Mouse (Mus musculus): ENCODE results near the gene Soga3. TPM values are rescaled to one million over a fixed set of nuclear protein-coding genes. Genes with fewer than 3 reads are reported as not detected.
A peak's percentile ranks its signal among the peaks of the same experiment; 100 is the strongest.

The Soga3 gene
- polyA plus RNA-seq, 1 experiment from 2014 or later: 110 TPM

GRCm38 (mm10) chr10:29196811-29197210 is 53.2 kb downstream of the Soga3 start:
- Histone ChIP-seq H3K9me3 (ENCODE audit: control insufficient read depth, low read length) (no peaks in the 10 kb centered on the region), H3K4me2 (ENCODE audit: low read depth, low read length) (no peak overlapping the region), H3K9ac (replicated peaks; ENCODE audit: low read depth, low read length) (no peak overlapping the region), H3K4me3 (ENCODE audit: low read depth, low read length) (no peak overlapping the region), H3K27ac (ENCODE audit: low read depth, low read length) (no peak overlapping the region), H3K36me3 (ENCODE audit: control insufficient read depth, insufficient read depth, low read length) (peaks cover 41% of the 10 kb centered on the region), H3K27me3 (ENCODE audit: control insufficient read depth, insufficient read depth, low read length) (no peaks in the 10 kb centered on the region), H3K4me1 (ENCODE audit: control insufficient read depth, insufficient read depth, low read length) (no peaks in the 10 kb centered on the region)
- WGBS: 97% methylated on average over 33 of the region's 33 CpGs
- ATAC-seq (ENCODE audit: low read depth): peak; percentile 35; the same call in 1 of the 2 replicates

DNA sequence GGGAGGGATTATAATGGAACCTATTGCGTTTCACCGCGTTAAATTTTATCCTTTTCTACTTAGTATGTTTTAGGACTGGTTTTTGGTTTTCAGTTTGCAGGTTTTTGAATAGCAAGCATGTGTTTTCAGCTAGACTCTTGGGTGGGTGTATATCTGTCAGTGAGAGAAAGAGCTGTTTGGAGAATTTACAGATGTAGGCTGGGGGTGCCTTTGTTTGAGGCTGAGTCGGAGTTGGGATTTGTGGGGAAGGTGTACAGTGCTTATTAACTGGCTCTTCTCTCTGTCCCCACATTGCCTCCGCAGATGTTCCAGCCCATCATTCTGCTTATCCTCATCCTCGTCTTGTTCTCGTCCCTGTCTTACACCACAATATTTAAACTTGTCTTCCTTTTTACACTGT is 55.0 kb downstream of the Soga3 start, which contains the start of gene Gm49353:
Gene Gm49353 (plus strand): TSS at position 313 of the 400 bp plus-strand sequence.
- Histone ChIP-seq H3K4me1 (ENCODE audit: control insufficient read depth, insufficient read depth, low read length) (no peaks in the 10 kb centered on the region), H3K9me3 (ENCODE audit: control insufficient read depth, low read length) (no peaks in the 10 kb centered on the region), H3K27ac (ENCODE audit: low read depth, low read length) (no peak within 1 kb of the TSS), H3K9ac (replicated peaks; ENCODE audit: low read depth, low read length) (no peak within 1 kb of the TSS), H3K36me3 (ENCODE audit: control insufficient read depth, insufficient read depth, low read length) (peaks cover 45% of the 10 kb centered on the region), H3K4me3 (ENCODE audit: low read depth, low read length) (no peak within 1 kb of the TSS), H3K27me3 (ENCODE audit: control insufficient read depth, insufficient read depth, low read length) (no peaks in the 10 kb centered on the region), H3K4me2 (ENCODE audit: low read depth, low read length) (no peak within 1 kb of the TSS)
- no peak for ATAC-seq (ENCODE audit: low read depth)
- WGBS: 80% methylated on average over 7 of the region's 7 CpGs

DNA sequence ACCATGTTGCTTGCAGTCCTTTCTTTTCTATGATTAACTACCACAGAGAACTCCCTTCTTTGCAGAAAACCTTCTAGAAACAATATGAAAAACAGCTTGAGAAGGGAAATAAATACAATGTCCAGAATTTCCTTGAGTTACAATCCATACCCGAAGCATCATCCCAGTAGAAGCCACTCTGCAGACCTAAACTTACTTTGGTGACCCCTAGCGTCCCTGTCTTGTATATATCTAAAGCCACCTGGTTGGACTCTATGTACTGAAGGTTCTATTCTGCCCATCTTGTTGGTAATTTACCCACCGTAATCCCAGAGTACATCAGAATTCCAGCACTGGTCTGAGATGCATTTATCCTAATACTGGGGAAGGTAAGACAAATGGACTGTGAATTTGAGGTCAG is 56.2 kb downstream of the Soga3 start:
- ATAC-seq (ENCODE audit: low read depth): no peak
- no peak overlapping the region for H3K4me2 ChIP-seq (ENCODE audit: low read depth, low read length)
- 84% methylated on average over 3 of the region's 3 CpGs for WGBS
- H3K4me3 ChIP-seq (ENCODE audit: low read depth, low read length): no peak overlapping the region
- H3K36me3 ChIP-seq (ENCODE audit: control insufficient read depth, insufficient read depth, low read length): peaks cover 51% of the 10 kb centered on the region
- H3K4me1 ChIP-seq (ENCODE audit: control insufficient read depth, insufficient read depth, low read length): no peaks in the 10 kb centered on the region
- H3K27me3 ChIP-seq (ENCODE audit: control insufficient read depth, insufficient read depth, low read length): no peaks in the 10 kb centered on the region
- no peak overlapping the region for H3K9ac ChIP-seq (replicated peaks; ENCODE audit: low read depth, low read length)
- H3K9me3 ChIP-seq (ENCODE audit: control insufficient read depth, low read length): no peaks in the 10 kb centered on the region
- H3K27ac ChIP-seq (ENCODE audit: low read depth, low read length): no peak overlapping the region

DNA sequence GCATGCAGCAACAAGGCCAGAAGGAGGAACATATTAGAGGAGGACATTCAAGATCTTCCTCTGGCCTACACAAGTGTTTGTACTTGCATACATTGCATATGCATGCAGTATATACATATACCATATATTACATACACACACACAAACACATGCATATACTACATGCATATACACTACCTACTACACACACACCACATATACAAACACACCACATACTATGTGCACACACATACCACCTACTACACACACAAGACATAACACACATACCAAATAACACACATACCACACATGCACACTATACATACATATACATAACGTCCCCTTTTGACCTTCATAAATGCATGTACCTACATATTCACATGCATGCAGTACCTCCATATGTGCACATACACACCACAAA is 57.0 kb downstream of the Soga3 start:
- WGBS: 94% methylated on average over 1 of the region's 1 CpGs
- Histone ChIP-seq H3K36me3 (ENCODE audit: control insufficient read depth, insufficient read depth, low read length) (peaks cover 51% of the 10 kb centered on the region), H3K27ac (ENCODE audit: low read depth, low read length) (no peak overlapping the region), H3K4me3 (ENCODE audit: low read depth, low read length) (no peak overlapping the region), H3K4me1 (ENCODE audit: control insufficient read depth, insufficient read depth, low read length) (no peaks in the 10 kb centered on the region), H3K9ac (replicated peaks; ENCODE audit: low read depth, low read length) (no peak overlapping the region), H3K4me2 (ENCODE audit: low read depth, low read length) (no peak overlapping the region), H3K27me3 (ENCODE audit: control insufficient read depth, insufficient read depth, low read length) (no peaks in the 10 kb centered on the region), H3K9me3 (ENCODE audit: control insufficient read depth, low read length) (no peaks in the 10 kb centered on the region)
- no peak for ATAC-seq (ENCODE audit: low read depth)

- peak; percentile 60; the same call in 1 of the 2 replicates for ATAC-seq (ENCODE audit: low read depth)
- H3K27me3 ChIP-seq (ENCODE audit: control insufficient read depth, insufficient read depth, low read length): no peaks in the 10 kb centered on the region
- H3K36me3 ChIP-seq (ENCODE audit: control insufficient read depth, insufficient read depth, low read length): peaks cover 10% of the 10 kb centered on the region; the same call in 1 of the 2 replicates
Measured at GRCm38 (mm10) chr10:29206730-29207129, 63.1 kb downstream of the Soga3 start.

DNA sequence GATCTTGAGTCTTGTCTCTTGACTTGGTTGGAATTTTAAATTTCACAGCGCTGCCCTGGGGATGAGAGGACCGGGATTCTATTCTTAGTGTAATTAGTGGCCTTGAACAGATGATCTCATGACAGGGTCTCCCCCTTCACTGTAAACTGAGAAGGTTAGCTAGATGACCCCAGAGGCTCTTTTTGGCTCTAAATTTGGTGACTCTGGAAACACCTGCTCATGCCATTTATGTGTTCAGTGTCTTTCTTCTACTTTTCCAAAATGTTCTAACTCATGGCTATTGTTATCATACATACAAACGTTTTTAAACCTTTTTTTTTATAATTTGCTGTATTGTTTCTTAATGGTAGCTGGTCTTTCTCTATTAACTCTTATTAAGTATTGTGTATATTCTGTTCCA is 65.1 kb downstream of the Soga3 start:
- H3K9ac ChIP-seq (replicated peaks; ENCODE audit: low read depth, low read length): no peak overlapping the region
- 48% methylated on average over 3 of the region's 3 CpGs for WGBS
- ATAC-seq (ENCODE audit: low read depth): no peak
- no peak overlapping the region for H3K27ac ChIP-seq (ENCODE audit: low read depth, low read length)
- H3K4me3 ChIP-seq (ENCODE audit: low read depth, low read length): no peak overlapping the region
- H3K9me3 ChIP-seq (ENCODE audit: control insufficient read depth, low read length): no peaks in the 10 kb centered on the region
- peaks cover 5% of the 10 kb centered on the region; the same call in 1 of the 2 replicates for H3K36me3 ChIP-seq (ENCODE audit: control insufficient read depth, insufficient read depth, low read length)
- no peak overlapping the region for H3K4me2 ChIP-seq (ENCODE audit: low read depth, low read length)
- no peaks in the 10 kb centered on the region for H3K27me3 ChIP-seq (ENCODE audit: control insufficient read depth, insufficient read depth, low read length)
- H3K4me1 ChIP-seq (ENCODE audit: control insufficient read depth, insufficient read depth, low read length): no peaks in the 10 kb centered on the region

More at GRCm38 (mm10) chr10:29206730-29207129, 63.1 kb downstream of the Soga3 start:
- Histone ChIP-seq H3K4me2 (ENCODE audit: low read depth, low read length) (no peak overlapping the region), H3K27ac (ENCODE audit: low read depth, low read length) (no peak overlapping the region), H3K9ac (replicated peaks; ENCODE audit: low read depth, low read length) (no peak overlapping the region), H3K9me3 (ENCODE audit: control insufficient read depth, low read length) (no peaks in the 10 kb centered on the region), H3K4me3 (ENCODE audit: low read depth, low read length) (no peak overlapping the region), H3K4me1 (ENCODE audit: control insufficient read depth, insufficient read depth, low read length) (no peaks in the 10 kb centered on the region)

DNA sequence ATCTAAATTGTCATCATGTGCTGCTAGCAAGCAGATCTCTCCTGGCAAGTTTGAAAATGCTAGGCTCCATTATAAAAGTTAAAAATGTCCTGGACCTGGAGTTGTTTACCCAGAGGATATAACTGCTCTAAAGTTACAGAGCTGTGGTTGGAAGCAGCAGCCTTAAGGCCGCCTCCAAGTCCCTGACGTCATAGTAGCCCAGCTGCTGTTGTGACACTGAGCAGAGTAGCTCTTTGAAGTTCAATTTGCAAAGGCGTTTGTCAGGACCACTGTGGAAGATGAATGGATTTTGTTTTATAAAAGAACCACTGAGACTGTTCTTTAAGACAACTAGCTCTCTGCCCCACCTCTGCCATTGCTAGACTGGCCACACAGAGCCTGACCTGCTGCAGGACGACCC is 67.8 kb downstream of the Soga3 start, which contains the start of gene 9330159F19Rik:
Gene 9330159F19Rik (plus strand): TSS at position 154 of the 400 bp plus-strand sequence.
- peak; percentile 55; the same call in 1 of the 2 replicates for ATAC-seq (ENCODE audit: low read depth)

GRCm38 (mm10) chr10:29213534-29214100 is 70.0 kb downstream of the Soga3 start:
- Histone ChIP-seq H3K27me3 (ENCODE audit: control insufficient read depth, insufficient read depth, low read length) (no peaks in the 10 kb centered on the region), H3K4me3 (ENCODE audit: low read depth, low read length) (no peak overlapping the region), H3K36me3 (ENCODE audit: control insufficient read depth, insufficient read depth, low read length) (no peaks in the 10 kb centered on the region), H3K9ac (replicated peaks; ENCODE audit: low read depth, low read length) (no peak overlapping the region), H3K27ac (ENCODE audit: low read depth, low read length) (no peak overlapping the region), H3K9me3 (ENCODE audit: control insufficient read depth, low read length) (no peaks in the 10 kb centered on the region), H3K4me2 (ENCODE audit: low read depth, low read length) (no peak overlapping the region), H3K4me1 (ENCODE audit: control insufficient read depth, insufficient read depth, low read length) (no peaks in the 10 kb centered on the region)
- 51% methylated on average over 3 of the region's 3 CpGs for WGBS
- no peak for ATAC-seq (ENCODE audit: low read depth)

More for the DNA sequence above, 67.8 kb downstream of the Soga3 start, which contains the start of gene 9330159F19Rik:
- no peaks in the 10 kb centered on the region for H3K36me3 ChIP-seq (ENCODE audit: control insufficient read depth, insufficient read depth, low read length)
- no peak within 1 kb of the TSS for H3K27ac ChIP-seq (ENCODE audit: low read depth, low read length)
- no peak within 1 kb of the TSS for H3K9ac ChIP-seq (replicated peaks; ENCODE audit: low read depth, low read length)
- H3K4me3 ChIP-seq (ENCODE audit: low read depth, low read length): no peak within 1 kb of the TSS
- no peak within 1 kb of the TSS for H3K4me2 ChIP-seq (ENCODE audit: low read depth, low read length)
- H3K4me1 ChIP-seq (ENCODE audit: control insufficient read depth, insufficient read depth, low read length): no peaks in the 10 kb centered on the region
- H3K27me3 ChIP-seq (ENCODE audit: control insufficient read depth, insufficient read depth, low read length): no peaks in the 10 kb centered on the region
- 10% methylated on average over 4 of the region's 4 CpGs for WGBS
- no peaks in the 10 kb centered on the region for H3K9me3 ChIP-seq (ENCODE audit: control insufficient read depth, low read length)

GRCm38 (mm10) chr10:29216957-29217356 is 73.3 kb downstream of the Soga3 start:
- H3K36me3 ChIP-seq (ENCODE audit: control insufficient read depth, insufficient read depth, low read length): peaks cover 3% of the 10 kb centered on the region; the same call in 1 of the 2 replicates
- H3K4me2 ChIP-seq (ENCODE audit: low read depth, low read length): no peak overlapping the region
- no peak overlapping the region for H3K27ac ChIP-seq (ENCODE audit: low read depth, low read length)
- no peak overlapping the region for H3K4me3 ChIP-seq (ENCODE audit: low read depth, low read length)
- ATAC-seq (ENCODE audit: low read depth): no peak; the same call in 1 of the 2 replicates
- 92% methylated on average over 1 of the region's 1 CpGs for WGBS
- no peak overlapping the region for H3K9ac ChIP-seq (replicated peaks; ENCODE audit: low read depth, low read length)
- H3K27me3 ChIP-seq (ENCODE audit: control insufficient read depth, insufficient read depth, low read length): no peaks in the 10 kb centered on the region
- no peaks in the 10 kb centered on the region for H3K4me1 ChIP-seq (ENCODE audit: control insufficient read depth, insufficient read depth, low read length)
- no peaks in the 10 kb centered on the region for H3K9me3 ChIP-seq (ENCODE audit: control insufficient read depth, low read length)
